ENCODE assay signal across 8 mouse cellular contexts in genomic region chr8:72421362-72422335, GRCm38 (mm10). TPM values are rescaled to one million over a fixed set of nuclear protein-coding genes. Genes with fewer than 3 reads are reported as not detected.
A peak's percentile ranks its signal among the peaks of the same experiment; 100 is the strongest.
DNase-seq lines count a peak whose midpoint lies in the region; ATAC-seq and TF ChIP-seq lines count a peak whose summit lies in the region.

Eps15l1 (minus strand) TSS chr8:72421460.

- H3K4me1 ChIP-seq in forebrain, embryonic 10.5 days = peaks cover 47% of the 10 kb centered on the region
- H3K4me1 ChIP-seq in heart, embryonic 15.5 days (replicated peaks) = peaks cover 44% of the 10 kb centered on the region
- H3K4me1 ChIP-seq in liver, embryonic 14.5 days (replicated peaks; ENCODE audit: control insufficient read depth in 2 of 2, insufficient read depth in 2 of 2, low read length in 1 of 2) = peaks cover 21 to 38% of the 10 kb centered on the region in 2 experiments
- peaks cover 11% of the 10 kb centered on the region for H3K4me1 ChIP-seq in neural tube, embryonic 11.5 days (ENCODE audit: control insufficient read depth, insufficient read depth, low read length)
- peaks cover 7% of the 10 kb centered on the region; the same call in 1 of the 2 replicates for H3K4me1 ChIP-seq in stomach, postnatal 0 days (replicated peaks; ENCODE audit: control insufficient read depth, insufficient read depth)

- H3K4me3 ChIP-seq in forebrain, embryonic 10.5 days = peak within 1 kb of the TSS; percentile 88
- peak within 1 kb of the TSS; percentile 85 for H3K4me3 ChIP-seq in heart, embryonic 15.5 days
- H3K4me3 ChIP-seq in liver, embryonic 14.5 days (ENCODE audit: insufficient read depth in 1 of 2, low read depth in 2 of 2, low read length in 2 of 2) = peak within 1 kb of the TSS; percentile 62 to 81
- H3K4me3 ChIP-seq in neural tube, embryonic 11.5 days (ENCODE audit: low read depth, low read length) = peak within 1 kb of the TSS; percentile 47
- H3K4me3 ChIP-seq in stomach, postnatal 0 days (ENCODE audit: low read depth, low read length) = peak within 1 kb of the TSS; percentile 78

- peak within 1 kb of the TSS; percentile 84 for H3K4me2 ChIP-seq in heart, embryonic 15.5 days
- H3K4me2 ChIP-seq in liver, embryonic 14.5 days (ENCODE audit: low read depth) = peak within 1 kb of the TSS; percentile 89
- H3K4me2 ChIP-seq in neural tube, embryonic 11.5 days (ENCODE audit: low read depth) = peak within 1 kb of the TSS; percentile 66
- peak within 1 kb of the TSS; percentile 77 for H3K4me2 ChIP-seq in stomach, postnatal 0 days (replicated peaks; ENCODE audit: low read depth)

- no peak for TF ChIP-seq EP300 in liver, embryonic 14.5 days (IDR thresholded peaks at IDR 0.05; ENCODE audit: low read depth)
- TF ChIP-seq EP300 in stomach, postnatal 0 days (optimal IDR thresholded peaks at IDR 0.05) = no peak

- ATAC-seq in heart, embryonic 15.5 days (replicated peaks; ENCODE audit: insufficient number of reproducible peaks, insufficient read depth, low FRiP score, low read depth) = peak; percentile 98
- ATAC-seq in liver, embryonic 14.5 days (ENCODE audit: insufficient read depth) = peak; percentile 95
- peak; percentile 97 for ATAC-seq in neural tube, embryonic 11.5 days (ENCODE audit: insufficient read depth, low FRiP score, low TSS enrichment)
- peak; percentile 98 for ATAC-seq in stomach, postnatal 0 days (ENCODE audit: low FRiP score, low TSS enrichment)

- 0 out of 2 replicates have a peak, but pooled peaks have one; percentile 2 for TF ChIP-seq CTCF in liver, embryonic 14.5 days (IDR thresholded peaks at IDR 0.05; ENCODE audit: low read depth)
- TF ChIP-seq CTCF in stomach, postnatal 0 days (IDR thresholded peaks at IDR 0.05; ENCODE audit: low read depth) = 0 out of 2 replicates have a peak, but pooled peaks have one; percentile 1

- H3K36me3 ChIP-seq in forebrain, embryonic 10.5 days (replicated peaks) = peaks cover 20% of the 10 kb centered on the region
- H3K36me3 ChIP-seq in heart, embryonic 15.5 days = no peaks in the 10 kb centered on the region
- H3K36me3 ChIP-seq in liver, embryonic 14.5 days (replicated peaks; ENCODE audit: control insufficient read depth, insufficient read depth, low read depth) = no peaks in the 10 kb centered on the region
- H3K36me3 ChIP-seq in neural tube, embryonic 11.5 days (ENCODE audit: control insufficient read depth, insufficient read depth, low read length) = no peaks in the 10 kb centered on the region
- H3K36me3 ChIP-seq in stomach, postnatal 0 days (ENCODE audit: control insufficient read depth, insufficient read depth, low read length) = no peaks in the 10 kb centered on the region; the same call in 1 of the 2 replicates

- peak; percentile 98 to 99 for DNase-seq in CD8-positive naive resting alpha-beta T cell, adult 2 months (ENCODE audit: low read depth in 2 of 2, low spot score in 2 of 2)
- DNase-seq in c-Kit-positive CD71-negative TER-119-negative erythroid progenitor cells, embryonic 14.5 days (ENCODE audit: low read depth) = peak; percentile 99
- peak; percentile 98 for DNase-seq in forebrain, embryonic 10.5 days (ENCODE audit: extremely low spot score, low spot score)
- DNase-seq in kidney, postnatal 25 days = peak; percentile 100
- DNase-seq in liver, embryonic 14.5 days (ENCODE audit: low read depth in 3 of 3, low spot score in 3 of 3) = peak; percentile 99
- peak; percentile 99 for DNase-seq in neural tube, embryonic 11.5 days (ENCODE audit: low spot score)
- DNase-seq in stomach, postnatal 0 days (ENCODE audit: low spot score) = peak; percentile 99

- H3K27me3 ChIP-seq in forebrain, embryonic 10.5 days (ENCODE audit: poor library complexity, severe bottlenecking) = no peaks in the 10 kb centered on the region
- H3K27me3 ChIP-seq in heart, embryonic 15.5 days = no peaks in the 10 kb centered on the region
- H3K27me3 ChIP-seq in liver, embryonic 14.5 days (ENCODE audit: control insufficient read depth, insufficient read depth, low read length) = no peaks in the 10 kb centered on the region
- H3K27me3 ChIP-seq in neural tube, embryonic 11.5 days (ENCODE audit: control insufficient read depth, insufficient read depth, low read length) = no peaks in the 10 kb centered on the region
- H3K27me3 ChIP-seq in stomach, postnatal 0 days (ENCODE audit: control insufficient read depth, insufficient read depth, low read length) = no peaks in the 10 kb centered on the region

- no peaks in the 10 kb centered on the region for H3K9me3 ChIP-seq in forebrain, embryonic 10.5 days
- H3K9me3 ChIP-seq in heart, embryonic 15.5 days (replicated peaks) = no peaks in the 10 kb centered on the region
- no peaks in the 10 kb centered on the region for H3K9me3 ChIP-seq in liver, embryonic 14.5 days (ENCODE audit: control insufficient read depth, low read length)
- no peaks in the 10 kb centered on the region for H3K9me3 ChIP-seq in neural tube, embryonic 11.5 days (ENCODE audit: control insufficient read depth, low read length)
- no peaks in the 10 kb centered on the region for H3K9me3 ChIP-seq in stomach, postnatal 0 days (ENCODE audit: control insufficient read depth, low read length)

- H3K9ac ChIP-seq in heart, embryonic 15.5 days = peak within 1 kb of the TSS; percentile 80
- H3K9ac ChIP-seq in liver, embryonic 14.5 days (replicated peaks) = peak within 1 kb of the TSS; percentile 63
- H3K9ac ChIP-seq in neural tube, embryonic 11.5 days (ENCODE audit: low read length) = peak within 1 kb of the TSS; percentile 83
- H3K9ac ChIP-seq in stomach, postnatal 0 days (ENCODE audit: low read length) = peak within 1 kb of the TSS; percentile 83

- WGBS in forebrain, embryonic 10.5 days = 1% methylated on average over 48 of the region's 48 CpGs
- WGBS in heart, embryonic 15.5 days = under 1% methylated on average over 48 of the region's 48 CpGs
- WGBS in liver, embryonic 14.5 days (ENCODE audit: insufficient replicate concordance) = 1% methylated on average over 48 of the region's 48 CpGs
- WGBS in neural tube, embryonic 11.5 days = under 1% methylated on average over 47 of the region's 48 CpGs
- under 1% methylated on average over 48 of the region's 48 CpGs for WGBS in stomach, postnatal 0 days

- H3K27ac ChIP-seq in forebrain, embryonic 10.5 days = peak within 1 kb of the TSS; percentile 94
- peak within 1 kb of the TSS; percentile 90 for H3K27ac ChIP-seq in heart, embryonic 15.5 days
- H3K27ac ChIP-seq in liver, embryonic 14.5 days = peak within 1 kb of the TSS; percentile 67
- H3K27ac ChIP-seq in neural tube, embryonic 11.5 days (ENCODE audit: low read depth, low read length) = peak within 1 kb of the TSS; percentile 2
- peak within 1 kb of the TSS; percentile 89 for H3K27ac ChIP-seq in stomach, postnatal 0 days (replicated peaks)

RNA-seq across cellular contexts. Expression of gene Eps15l1, which starts in this region (rescaled TPM):
- 72.9 and 74.3 TPM in 2 replicates for polyA plus RNA-seq in forebrain, embryonic 10.5 days (2016; fragmentation: Nextera tagmentation; extraction: Ambion mirVana)
- 30.5 and 42.0 TPM in 2 replicates for polyA plus RNA-seq in heart, embryonic 15.5 days (2015; fragmentation: Nextera tagmentation; extraction: Ambion mirVana)
- polyA plus RNA-seq in liver, embryonic 14.5 days (2012; rRNA removed) = 19.6 and 21.1 TPM in 2 replicates
- polyA plus RNA-seq in liver, embryonic 14.5 days (2014; fragmentation: Nextera tagmentation; extraction: Ambion mirVana) = 16.9 and 17.7 TPM in 2 replicates
- 77.7 and 81.0 TPM in 2 replicates for polyA plus RNA-seq in neural tube, embryonic 11.5 days (2014; fragmentation: Nextera tagmentation; extraction: Ambion mirVana)
- polyA plus RNA-seq in stomach, postnatal 0 days (2015; fragmentation: Nextera tagmentation; extraction: Ambion mirVana) = 20.7 and 23.5 TPM in 2 replicates

Comparison
In these comparisons a context has a peak if more than half of its experiments do, and no peak if none do; other contexts are left out.
1. Peak in every context shown above with its lines: DNase-seq, ATAC-seq, H3K4me3 ChIP-seq and H3K27ac ChIP-seq.
2. H3K27ac ChIP-seq: peak in every context shown above with its lines; median percentile 94 in forebrain, embryonic 10.5 days; 90 in heart, embryonic 15.5 days; 89 in stomach, postnatal 0 days; 67 in liver, embryonic 14.5 days; 2 in neural tube, embryonic 11.5 days.